Mouse (Mus musculus) heart, embryonic 14.5 days (tissue): ENCODE measurements around the gene Sec24c. TPM values are rescaled to one million over a fixed set of nuclear protein-coding genes. Genes with fewer than 3 reads are reported as not detected.
A peak's percentile ranks its signal among the peaks of the same experiment; 100 is the strongest.

Experiments used
- ATAC-seq: fragments of 200-750 bp; cut with Nextera tagmentation; 2 replicates; pipeline ENCODE4 v1.8.0; 2017; ENCODE audit warnings: low read depth, moderate TSS enrichment; ENCODE audit not compliant: insufficient number of reproducible peaks, insufficient read depth, low FRiP score
- H3K27ac ChIP-seq, 2 experiments: fragments of 200-500 bp in 1 of 2; fragments of 300-500 bp in 1 of 2; sonication (generic) in 1 of 2; replicated peaks in 1 of 2; 2 replicates each; pipeline ENCODE4 v1.5.1; 2012 to 2014; ENCODE audit warnings: low read depth in 2 of 2, low read length in 2 of 2, control low read depth in 1 of 2, mild to moderate bottlenecking in 1 of 2, mixed read lengths in 1 of 2; ENCODE audit not compliant: control insufficient read depth in 1 of 2, insufficient read depth in 1 of 2
- H3K27me3 ChIP-seq: fragments of 300-500 bp; sonication (generic); 2 replicates; pipeline ENCODE4 v1.6.1; 2014; ENCODE audit warnings: mild to moderate bottlenecking, low read length, control low read depth; ENCODE audit not compliant: control insufficient read depth, insufficient read depth
- H3K36me3 ChIP-seq: fragments of 300-500 bp; sonication (generic); 2 replicates; pipeline ENCODE4 v1.6.1; 2014; ENCODE audit warnings: mild to moderate bottlenecking, control low read depth, low read length, mixed read lengths; ENCODE audit not compliant: control insufficient read depth, insufficient read depth
- H3K4me1 ChIP-seq, 2 experiments: fragments of 200-500 bp in 1 of 2; fragments of 300-500 bp in 1 of 2; sonication (generic) in 1 of 2; 2 replicates each; pipeline ENCODE4 v1.6.1; 2012 to 2014; ENCODE audit warnings: low read length in 2 of 2, control low read depth in 1 of 2, mixed read lengths in 1 of 2; ENCODE audit not compliant: control insufficient read depth in 2 of 2, insufficient read depth in 2 of 2
- H3K4me2 ChIP-seq: fragments of 300-500 bp; sonication (generic); 2 replicates; pipeline ENCODE4 v1.6.1; 2014; ENCODE audit warnings: mild to moderate bottlenecking, low read length
- H3K4me3 ChIP-seq, 2 experiments: fragments of 200-500 bp in 1 of 2; fragments of 300-500 bp in 1 of 2; sonication (generic) in 1 of 2; 2 replicates each; pipeline ENCODE4 v1.5.1; 2012 to 2014; ENCODE audit warnings: low read length in 2 of 2, mild to moderate bottlenecking in 2 of 2, control low read depth in 1 of 2, low read depth in 1 of 2, moderate library complexity in 1 of 2; ENCODE audit not compliant: control insufficient read depth in 1 of 2, insufficient read depth in 1 of 2
- H3K9ac ChIP-seq: fragments of 300-500 bp; sonication (generic); 2 replicates; pipeline ENCODE4 v1.6.1; 2014; ENCODE audit warnings: mild to moderate bottlenecking, low read length
- H3K9me3 ChIP-seq: fragments of 300-500 bp; sonication (generic); 2 replicates; pipeline ENCODE4 v1.6.1; 2016; ENCODE audit warnings: low read length, control low read depth; ENCODE audit not compliant: control insufficient read depth
- WGBS: fragments of 180-500 bp; shearing (Covaris S2); extraction: QIAGEN DNeasy Blood & Tissue Kit; methylation state at CpG from one replicate; pipeline ENCODE4 v1.1.7; 2014; 5-methylcytosine and 5-hydroxymethylcytosine counted together
- polyA plus RNA-seq: library from polyadenylated mRNA; unstranded; fragments of >200 nt; fragmentation: Nextera tagmentation; extraction: Ambion mirVana; gene quantifications from 2 replicates; pipeline ENCODE4 v1.2.1, GENCODE M21; 2014

Gene Sec24c
- polyA plus RNA-seq, 1 experiment from 2014 or later = 69.2 TPM

- 88% methylated on average over 10 of the region's 10 CpGs for WGBS
- no peak overlapping the region for H3K9ac ChIP-seq
- H3K36me3 ChIP-seq = peaks cover 100% of the 10 kb centered on the region
- H3K9me3 ChIP-seq = no peaks in the 10 kb centered on the region
- H3K4me2 ChIP-seq = no peak overlapping the region
- peaks cover 8 to 10% of the 10 kb centered on the region in 2 experiments; a peak in 3 of 4 replicates for H3K4me1 ChIP-seq
- no peak overlapping the region for H3K4me3 ChIP-seq
- H3K27ac ChIP-seq = no peak overlapping the region
- no peak for ATAC-seq
- no peaks in the 10 kb centered on the region for H3K27me3 ChIP-seq
These were observed 44.3 kb downstream of the Sec24c start for GRCm38 (mm10) chr14:20718443-20718842.

GRCm38 (mm10) chr14:20719767-20720166 is 45.7 kb downstream of the Sec24c start:
- no peak overlapping the region for H3K9ac ChIP-seq
- no peak overlapping the region for H3K4me3 ChIP-seq
- H3K4me1 ChIP-seq = no peaks in the 10 kb centered on the region; a peak in 1 of 4 replicates
- WGBS = 93% methylated on average over 12 of the region's 12 CpGs
- H3K27ac ChIP-seq = no peak overlapping the region
- H3K4me2 ChIP-seq = no peak overlapping the region
- H3K36me3 ChIP-seq = peaks cover 100% of the 10 kb centered on the region
- ATAC-seq = no peak
- H3K27me3 ChIP-seq = no peaks in the 10 kb centered on the region
- no peaks in the 10 kb centered on the region for H3K9me3 ChIP-seq

GRCm38 (mm10) chr14:20721371-20721770 is 47.3 kb downstream of the Sec24c start:
- H3K27ac ChIP-seq = no peak overlapping the region
- H3K9me3 ChIP-seq = no peaks in the 10 kb centered on the region
- 88% methylated on average over 4 of the region's 4 CpGs for WGBS
- H3K9ac ChIP-seq = no peak overlapping the region
- peaks cover 100% of the 10 kb centered on the region for H3K36me3 ChIP-seq
- no peak overlapping the region for H3K4me3 ChIP-seq
- no peaks in the 10 kb centered on the region for H3K27me3 ChIP-seq
- no peak overlapping the region for H3K4me2 ChIP-seq
- ATAC-seq = no peak
- H3K4me1 ChIP-seq = peaks cover 9 to 13% of the 10 kb centered on the region in 2 experiments

- H3K9me3 ChIP-seq = no peaks in the 10 kb centered on the region
- no peak overlapping the region for H3K27ac ChIP-seq
- 87% methylated on average over 12 of the region's 12 CpGs for WGBS
- H3K4me2 ChIP-seq = no peak overlapping the region
- no peak overlapping the region for H3K9ac ChIP-seq
- H3K27me3 ChIP-seq = no peaks in the 10 kb centered on the region
- peaks cover 100% of the 10 kb centered on the region for H3K36me3 ChIP-seq
- ATAC-seq = no peak
- H3K4me3 ChIP-seq = no peak overlapping the region
- H3K4me1 ChIP-seq = peaks cover 9 to 13% of the 10 kb centered on the region in 2 experiments
These were observed 48.9 kb downstream of the Sec24c start for GRCm38 (mm10) chr14:20723006-20723405.

GRCm38 (mm10) chr14:20724043-20724442 is 49.9 kb downstream of the Sec24c start:
- ATAC-seq = no peak
- H3K9me3 ChIP-seq = no peaks in the 10 kb centered on the region
- H3K27me3 ChIP-seq = no peaks in the 10 kb centered on the region
- 30% methylated on average over 5 of the region's 5 CpGs for WGBS
- no peak overlapping the region for H3K4me2 ChIP-seq
- peaks cover 9 to 13% of the 10 kb centered on the region in 2 experiments for H3K4me1 ChIP-seq
- no peak overlapping the region for H3K4me3 ChIP-seq
- H3K27ac ChIP-seq = no peak overlapping the region
- 0 out of 2 replicates have a peak overlapping the region, but pooled peaks have one; percentile 4 for H3K9ac ChIP-seq
- peaks cover 100% of the 10 kb centered on the region for H3K36me3 ChIP-seq

- H3K4me1 ChIP-seq = peaks cover 9 to 13% of the 10 kb centered on the region in 2 experiments
- no peak overlapping the region for H3K4me3 ChIP-seq
- no peaks in the 10 kb centered on the region for H3K9me3 ChIP-seq
- H3K27ac ChIP-seq = peak overlapping the region; percentile 3 to 53; a peak in 3 of 4 replicates
- WGBS = 27% methylated on average over 6 of the region's 6 CpGs
- H3K9ac ChIP-seq = peak overlapping the region; percentile 63
- H3K27me3 ChIP-seq = no peaks in the 10 kb centered on the region
- no peak overlapping the region for H3K4me2 ChIP-seq
- peaks cover 100% of the 10 kb centered on the region for H3K36me3 ChIP-seq
- no peak for ATAC-seq
These were observed 51.7 kb downstream of the Sec24c start for GRCm38 (mm10) chr14:20725660-20726339.

GRCm38 (mm10) chr14:20729871-20730270 is 55.8 kb downstream of the Sec24c start:
- peaks cover 78% of the 10 kb centered on the region for H3K36me3 ChIP-seq
- WGBS = 88% methylated on average over 9 of the region's 9 CpGs
- no peak overlapping the region for H3K9ac ChIP-seq
- no peak overlapping the region for H3K4me3 ChIP-seq
- H3K27ac ChIP-seq = no peak overlapping the region
- no peak for ATAC-seq
- H3K9me3 ChIP-seq = no peaks in the 10 kb centered on the region
- H3K4me2 ChIP-seq = no peak overlapping the region
- no peaks in the 10 kb centered on the region for H3K27me3 ChIP-seq
- peaks cover 11 to 26% of the 10 kb centered on the region in 2 experiments for H3K4me1 ChIP-seq
